Mouse (Mus musculus) G1E (cell line): ENCODE measurements around the gene Rprd2.

Experiments used
- CTCF ChIP-seq: IDR thresholded peaks from 2 replicates; pipeline ENCODE4 v1.5.1; 2012; ENCODE audit warnings: low read depth, low read length, inconsistent platforms, mixed read lengths
- GATA1 ChIP-seq: IDR thresholded peaks from 2 replicates; pipeline ENCODE4 v1.6.1; 2012; ENCODE audit warnings: borderline replicate concordance, low read length, inconsistent platforms, mixed read lengths
- GATA2 ChIP-seq: IDR thresholded peaks from 2 replicates; pipeline ENCODE4 v1.6.1; 2012; ENCODE audit warnings: low read depth, low read length, inconsistent platforms, borderline replicate concordance
- POLR2AphosphoS5 ChIP-seq: IDR thresholded peaks from 2 replicates; pipeline ENCODE4 v1.6.1; 2012; ENCODE audit warnings: low read depth, low read length, inconsistent platforms; ENCODE audit not compliant: insufficient replicate concordance
- TAL1 ChIP-seq: conservative IDR thresholded peaks from 2 replicates; pipeline ENCODE4 v1.6.1; 2012; ENCODE audit warnings: low read depth, low read length, inconsistent platforms, mixed read lengths

DNA sequence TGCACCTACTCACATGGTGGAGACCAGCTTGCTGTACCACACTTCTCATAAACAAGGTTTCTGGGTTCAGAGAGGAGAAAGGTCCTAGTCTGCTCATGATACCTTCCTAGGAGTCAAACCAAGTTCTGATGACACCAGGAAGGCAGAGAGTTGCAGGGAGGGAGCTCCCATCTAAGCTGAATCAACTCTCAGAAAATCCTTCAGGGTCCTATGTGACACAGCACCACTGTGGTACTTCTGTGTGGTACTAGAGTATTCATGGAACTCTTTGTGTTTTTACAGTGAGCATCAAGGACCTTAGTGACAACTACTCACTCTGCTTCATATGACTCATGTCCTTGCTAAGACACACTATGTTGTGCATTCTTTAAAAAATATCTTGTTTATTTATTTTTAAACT lies 58.0 kb downstream of the Rprd2 start:
- TF ChIP-seq CTCF (no peak), GATA1 (no peak), POLR2AphosphoS5 (no peak), TAL1 (no peak), GATA2 (no peak)
